Mouse (Mus musculus) NIH3T3 (cell line): ENCODE measurements around the gene Unc13a.

ENCODE experiments used
- DNase-seq: peaks from one replicate; pipeline ENCODE4 v3.0.0-alpha.2; 2012; ENCODE audit warnings: low read depth

The Unc13a gene

GRCm38 (mm10) chr8:71586891-71587290 lies 84.7 kb downstream of the Unc13a start:
- DNase-seq: peak; percentile 41

- DNase-seq: peak; percentile 83
Observed at GRCm38 (mm10) chr8:71580201-71580600, 91.4 kb downstream of the Unc13a start.

DNA sequence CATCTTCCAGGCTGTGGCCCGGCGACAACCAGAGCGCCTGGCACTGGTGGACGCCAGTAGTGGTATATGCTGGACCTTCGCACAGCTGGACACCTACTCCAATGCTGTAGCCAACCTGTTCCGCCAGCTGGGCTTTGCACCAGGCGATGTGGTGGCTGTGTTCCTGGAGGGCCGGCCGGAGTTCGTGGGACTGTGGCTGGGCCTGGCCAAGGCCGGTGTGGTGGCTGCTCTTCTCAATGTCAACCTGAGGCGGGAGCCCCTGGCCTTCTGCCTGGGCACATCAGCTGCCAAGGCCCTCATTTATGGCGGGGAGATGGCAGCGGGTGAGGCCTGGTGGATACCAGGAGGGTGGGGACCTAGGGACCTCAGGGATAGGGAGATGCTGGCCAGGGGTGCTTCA lies 92.1 kb downstream of the Unc13a start:
- no peak for DNase-seq

DNA sequence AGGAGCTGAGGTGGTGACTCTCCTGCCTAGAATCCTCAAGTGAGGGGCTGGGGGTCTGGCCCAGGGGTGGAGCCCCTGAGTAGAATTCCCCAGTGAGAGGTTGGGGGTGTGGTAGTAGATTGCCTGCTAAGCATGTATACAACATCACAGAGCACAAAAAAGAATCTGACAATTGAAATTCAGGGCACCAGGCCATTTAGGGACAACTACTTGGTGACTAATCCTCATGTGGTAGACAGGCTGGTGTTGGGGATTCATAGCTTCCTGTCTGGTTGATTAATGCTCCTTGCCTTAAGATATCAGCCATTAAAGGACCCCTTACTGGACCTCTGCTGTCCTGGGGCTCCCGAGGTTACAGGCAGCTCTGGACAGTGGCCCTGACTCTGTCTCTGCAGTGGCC lies 92.5 kb downstream of the Unc13a start:
- peak; percentile 45 for DNase-seq

- no peak for DNase-seq
Observed at GRCm38 (mm10) chr8:71577856-71578387, 93.6 kb downstream of the Unc13a start.

- no peak for DNase-seq
Observed at GRCm38 (mm10) chr8:71575020-71575419, 96.5 kb downstream of the Unc13a start.

DNA sequence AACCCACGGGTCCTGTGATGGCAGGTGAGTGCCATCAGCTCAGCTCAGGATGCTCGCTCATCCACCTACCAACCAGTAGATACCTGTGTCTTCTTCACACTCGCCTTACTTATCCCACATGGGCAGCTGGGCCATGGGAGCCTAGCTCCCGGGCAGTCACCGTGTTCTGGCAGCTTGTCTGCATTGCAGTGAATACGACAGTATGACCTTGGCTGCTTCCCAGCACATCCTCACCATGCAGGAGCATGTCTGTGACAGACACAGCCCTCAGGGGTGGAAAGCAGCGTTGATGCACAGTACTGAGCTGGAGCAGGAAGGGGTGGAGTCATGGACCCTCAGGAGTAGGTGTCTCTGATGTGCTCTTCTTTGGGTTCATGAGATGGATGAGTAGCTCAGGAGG lies 97.1 kb downstream of the Unc13a start:
- no peak for DNase-seq
